Mouse (Mus musculus): ENCODE measurements around the gene Cdc42ep3.

Cdc42ep3 gene

DNA sequence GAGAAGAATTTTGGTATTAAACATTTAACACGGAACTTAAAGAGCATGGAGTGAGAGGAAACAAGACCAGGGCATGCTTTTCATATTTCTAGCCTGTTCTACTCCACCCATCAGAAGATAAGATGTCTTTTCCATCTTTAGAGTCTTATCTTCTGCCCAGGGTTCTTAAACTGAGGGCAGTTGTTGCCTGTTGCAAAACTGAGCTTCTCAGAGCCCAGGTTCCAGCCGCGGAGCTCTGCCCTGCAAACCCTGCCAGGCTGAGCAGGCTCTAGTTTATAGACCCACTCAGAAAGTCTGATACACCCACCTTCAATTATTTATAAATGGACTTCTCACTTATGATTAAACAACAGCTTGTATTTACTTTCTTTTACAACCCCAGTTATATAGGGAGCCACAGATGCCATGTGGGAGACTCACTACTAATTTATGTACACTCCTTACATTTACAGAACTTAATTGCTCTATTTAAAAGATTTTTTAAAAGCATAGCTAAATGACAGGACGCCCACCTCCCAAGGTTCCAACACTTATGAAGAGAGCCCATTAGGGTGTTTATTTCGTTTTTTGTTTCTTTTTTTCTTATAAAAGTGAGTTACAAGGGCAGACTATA is 11.5 kb downstream of the Cdc42ep3 start:
- no peak for DNase-seq

- no peak for DNase-seq
These were observed 12.1 kb downstream of the Cdc42ep3 start for GRCm38 (mm10) chr17:79342639-79343333.

GRCm38 (mm10) chr17:79341946-79342470 is 12.9 kb downstream of the Cdc42ep3 start:
- DNase-seq = no peak

DNA sequence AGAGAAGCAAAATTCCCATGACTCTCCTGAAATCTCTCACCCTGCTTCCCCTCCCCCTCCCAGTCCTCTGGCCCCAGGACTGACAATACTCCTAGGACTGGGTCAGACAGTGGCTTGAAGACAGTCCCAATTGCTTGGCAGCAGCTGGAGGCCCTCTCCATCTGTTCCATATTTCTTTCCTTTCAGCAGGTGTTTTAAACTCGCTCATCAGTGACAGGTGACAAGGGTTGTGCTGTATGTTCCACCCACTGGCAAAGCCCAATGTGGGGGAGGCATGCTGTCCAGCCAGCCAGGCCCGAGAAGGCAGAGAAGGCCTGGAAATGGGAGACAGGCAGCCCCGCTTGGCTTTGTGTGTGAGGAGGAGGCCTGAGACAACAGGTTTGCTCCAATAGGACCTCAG is 17.4 kb downstream of the Cdc42ep3 start:
- DNase-seq = no peak

DNA sequence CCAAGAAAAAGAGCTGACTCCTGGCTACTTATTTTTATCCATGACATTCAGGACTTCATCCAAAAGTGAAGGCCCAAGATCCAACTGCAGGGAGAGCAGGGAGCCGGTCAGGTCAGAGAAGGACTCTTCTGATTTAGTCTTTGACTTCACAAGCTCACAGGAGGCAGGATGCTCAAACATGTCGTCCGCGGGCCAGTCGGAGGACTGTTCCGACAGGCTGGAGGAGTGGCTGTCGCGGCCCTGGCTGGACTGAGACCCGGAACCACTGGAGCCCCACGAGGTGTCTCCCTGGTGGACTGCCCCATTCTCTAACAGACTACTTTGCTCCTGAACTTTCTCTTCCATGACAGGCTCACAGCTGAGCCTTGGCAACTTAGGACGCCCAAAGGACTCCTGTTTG is 20.2 kb downstream of the Cdc42ep3 start:
- no peak for DNase-seq

- no peak for DNase-seq
These were observed 21.2 kb downstream of the Cdc42ep3 start for GRCm38 (mm10) chr17:79333650-79334049.

- no peak for DNase-seq
These were observed 22.0 kb downstream of the Cdc42ep3 start for GRCm38 (mm10) chr17:79332864-79333263.

- no peak for DNase-seq
These were observed 24.5 kb downstream of the Cdc42ep3 start for GRCm38 (mm10) chr17:79330397-79330796.

- DNase-seq = no peak
These were observed 28.0 kb downstream of the Cdc42ep3 start for GRCm38 (mm10) chr17:79326868-79327376.

GRCm38 (mm10) chr17:79317085-79317751 is 37.7 kb downstream of the Cdc42ep3 start:
- DNase-seq = no peak

- DNase-seq = no peak
These were observed 39.3 kb downstream of the Cdc42ep3 start for GRCm38 (mm10) chr17:79315415-79316094.

- no peak for DNase-seq
These were observed 44.4 kb downstream of the Cdc42ep3 start for GRCm38 (mm10) chr17:79310465-79310864.

DNA sequence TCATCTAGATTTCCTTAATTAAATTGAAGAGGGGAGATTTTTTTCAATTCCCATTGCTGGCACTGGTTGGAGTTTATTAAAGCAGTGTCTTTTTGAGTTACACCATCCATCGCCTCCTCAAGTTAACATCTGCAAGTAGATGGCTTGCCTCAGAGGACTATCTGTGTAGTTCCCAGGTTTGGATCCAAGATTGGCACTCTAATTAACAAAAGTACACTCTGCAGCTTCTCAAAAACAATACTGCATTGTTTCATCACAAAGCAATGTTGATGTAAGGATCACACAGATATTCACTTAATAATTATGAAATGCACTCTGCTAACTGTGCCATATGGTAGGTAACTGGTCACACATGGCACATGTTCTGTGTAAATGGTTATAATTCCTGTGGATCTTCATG is 45.4 kb downstream of the Cdc42ep3 start:
- no peak for DNase-seq

GRCm38 (mm10) chr17:79305644-79306043 is 49.2 kb downstream of the Cdc42ep3 start:
- DNase-seq = no peak

GRCm38 (mm10) chr17:79303744-79304497 is 51.0 kb downstream of the Cdc42ep3 start:
- no peak for DNase-seq

DNA sequence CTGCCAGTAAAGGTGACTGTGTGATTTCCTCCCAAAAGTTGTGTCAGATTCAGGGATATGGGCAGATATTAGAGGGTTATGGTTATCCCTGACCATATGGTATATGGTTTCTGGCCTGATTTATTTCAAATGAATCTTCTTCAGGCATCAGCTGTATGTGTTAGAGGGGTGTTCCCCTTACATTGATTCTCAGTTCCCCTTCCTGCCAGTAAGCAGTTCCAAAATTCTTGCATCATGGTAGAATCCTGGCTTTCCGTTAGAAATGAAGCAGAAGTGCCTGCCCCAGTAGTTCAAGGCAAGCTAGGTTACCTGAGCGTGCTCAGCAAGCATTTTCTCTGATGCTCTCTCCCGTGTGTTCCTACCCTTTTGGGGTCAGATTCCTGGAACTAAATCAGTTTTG is 51.7 kb downstream of the Cdc42ep3 start:
- no peak for DNase-seq

DNA sequence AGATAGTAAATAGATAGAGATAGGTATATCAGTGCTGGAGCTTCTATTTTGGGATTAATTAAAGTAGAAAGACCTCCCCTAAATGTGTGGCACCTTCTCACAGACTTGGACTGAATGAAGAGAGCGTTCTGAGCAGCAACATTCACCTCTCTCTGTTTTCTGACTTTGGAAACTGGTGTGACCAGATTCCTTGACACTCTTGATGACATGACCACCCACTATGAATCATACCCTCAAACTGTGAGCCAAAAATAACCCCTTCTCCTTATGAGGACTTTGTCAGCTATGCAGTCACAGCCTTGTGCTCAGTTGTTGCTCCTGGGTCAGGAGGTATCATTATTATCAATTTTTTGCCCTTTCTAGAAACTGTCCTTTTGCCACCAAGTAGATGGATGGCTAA is 55.0 kb downstream of the Cdc42ep3 start:
- DNase-seq = no peak

GRCm38 (mm10) chr17:79298968-79299367 is 55.9 kb downstream of the Cdc42ep3 start:
- no peak for DNase-seq

DNA sequence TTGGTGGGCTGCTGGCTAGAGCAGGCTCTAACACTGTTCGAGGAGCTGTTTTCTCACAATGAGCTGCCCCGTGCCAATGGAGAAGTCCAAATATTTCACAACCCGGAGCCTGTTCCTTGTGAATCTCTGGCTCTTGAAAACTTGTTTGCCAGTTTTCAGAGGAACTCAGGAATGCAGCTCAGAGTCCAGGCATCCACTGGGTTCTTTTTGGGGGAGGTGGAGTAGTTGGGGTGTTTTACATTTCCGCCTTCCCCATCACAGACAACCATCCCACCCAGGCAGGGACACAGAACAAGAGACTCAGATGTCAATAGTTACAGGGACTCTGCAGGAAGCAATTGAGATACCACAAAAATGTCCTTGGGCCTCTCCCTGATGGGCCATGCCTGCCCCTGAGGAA is 59.0 kb downstream of the Cdc42ep3 start:
- DNase-seq = no peak

- no peak for DNase-seq
These were observed 63.2 kb downstream of the Cdc42ep3 start for GRCm38 (mm10) chr17:79291672-79292071.

DNA sequence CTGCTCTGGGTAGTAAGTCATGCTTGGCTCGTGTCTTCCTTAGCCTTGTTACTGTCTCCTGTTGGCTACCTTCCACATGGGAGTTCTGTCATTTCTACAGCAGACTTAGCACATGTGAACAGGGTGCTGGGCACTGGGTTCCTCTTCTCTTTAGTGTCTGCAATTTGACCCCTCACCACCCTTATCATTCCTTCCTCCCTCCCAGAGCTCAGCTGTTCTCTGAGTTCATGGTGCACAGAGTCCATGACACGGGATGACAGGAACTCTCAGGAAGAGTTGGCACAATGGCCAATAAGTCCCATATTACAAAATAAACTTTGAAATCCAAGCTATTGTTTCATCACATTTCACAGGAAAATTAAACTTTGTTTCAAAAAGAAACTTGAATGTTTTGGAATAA is 64.2 kb downstream of the Cdc42ep3 start:
- DNase-seq = no peak

GRCm38 (mm10) chr17:79287302-79287701 is 67.6 kb downstream of the Cdc42ep3 start:
- no peak for DNase-seq

Measured in kidney, postnatal 25 days (tissue).